Mouse (Mus musculus) heart, embryonic 12.5 days (tissue): Measurements from ENCODE around the gene Dohh. TPM values are rescaled to one million over a fixed set of nuclear protein-coding genes. Genes with fewer than 3 reads are reported as not detected.

Experiments
- ATAC-seq: fragments of 200-750 bp; cut with Nextera tagmentation; 2 replicates; pipeline ENCODE4 v1.8.0; 2017; ENCODE audit warnings: moderate TSS enrichment, moderate library complexity; ENCODE audit not compliant: insufficient number of reproducible peaks, low FRiP score
- H3K27ac ChIP-seq: fragments of 300-500 bp; sonication (generic); 2 replicates; pipeline ENCODE4 v1.5.1; 2016; ENCODE audit warnings: mild to moderate bottlenecking, moderate library complexity; ENCODE audit not compliant: poor library complexity, severe bottlenecking
- H3K27me3 ChIP-seq: fragments of 300-500 bp; sonication (generic); replicated peaks from 2 replicates; pipeline ENCODE4 v1.6.1; 2016; ENCODE audit warnings: mild to moderate bottlenecking, moderate library complexity
- H3K36me3 ChIP-seq: fragments of 300-500 bp; sonication (generic); 2 replicates; pipeline ENCODE4 v1.6.1; 2016; ENCODE audit warnings: mild to moderate bottlenecking, moderate library complexity
- H3K4me1 ChIP-seq: fragments of 300-500 bp; sonication (generic); replicated peaks from 2 replicates; pipeline ENCODE4 v1.6.1; 2016; ENCODE audit warnings: mild to moderate bottlenecking
- H3K4me2 ChIP-seq: fragments of 300-500 bp; sonication (generic); 2 replicates; pipeline ENCODE4 v1.6.1; 2016; ENCODE audit warnings: mild to moderate bottlenecking, moderate library complexity
- H3K4me3 ChIP-seq: fragments of 300-500 bp; sonication (generic); 2 replicates; pipeline ENCODE4 v1.5.1; 2016; ENCODE audit warnings: mild to moderate bottlenecking
- H3K9ac ChIP-seq: fragments of 300-500 bp; sonication (generic); 2 replicates; pipeline ENCODE4 v1.6.1; 2016; ENCODE audit warnings: mild to moderate bottlenecking, moderate library complexity
- H3K9me3 ChIP-seq: fragments of 300-500 bp; sonication (generic); replicated peaks from 2 replicates; pipeline ENCODE4 v1.6.1; 2016; ENCODE audit warnings: mild to moderate bottlenecking, moderate library complexity
- WGBS: fragments of 180-500 bp; shearing (Covaris S2); methylation state at CpG from one replicate; pipeline ENCODE4 v1.1.7; 2016; 5-methylcytosine and 5-hydroxymethylcytosine counted together
- microRNA-seq: library from miRNA; unstranded; fragments of <30 nt; microRNA quantifications from one replicate; pipeline ENCODE4, GENCODE M21; 2017
- polyA plus RNA-seq: library from polyadenylated mRNA; unstranded; fragments of >200 nt; fragmentation: Nextera tagmentation; extraction: Ambion mirVana; gene quantifications from 2 replicates; pipeline ENCODE4 v1.2.1, GENCODE M21; 2016

Dohh gene
- polyA plus RNA-seq, 1 experiment from 2014 or later, result 66.9 TPM

DNA sequence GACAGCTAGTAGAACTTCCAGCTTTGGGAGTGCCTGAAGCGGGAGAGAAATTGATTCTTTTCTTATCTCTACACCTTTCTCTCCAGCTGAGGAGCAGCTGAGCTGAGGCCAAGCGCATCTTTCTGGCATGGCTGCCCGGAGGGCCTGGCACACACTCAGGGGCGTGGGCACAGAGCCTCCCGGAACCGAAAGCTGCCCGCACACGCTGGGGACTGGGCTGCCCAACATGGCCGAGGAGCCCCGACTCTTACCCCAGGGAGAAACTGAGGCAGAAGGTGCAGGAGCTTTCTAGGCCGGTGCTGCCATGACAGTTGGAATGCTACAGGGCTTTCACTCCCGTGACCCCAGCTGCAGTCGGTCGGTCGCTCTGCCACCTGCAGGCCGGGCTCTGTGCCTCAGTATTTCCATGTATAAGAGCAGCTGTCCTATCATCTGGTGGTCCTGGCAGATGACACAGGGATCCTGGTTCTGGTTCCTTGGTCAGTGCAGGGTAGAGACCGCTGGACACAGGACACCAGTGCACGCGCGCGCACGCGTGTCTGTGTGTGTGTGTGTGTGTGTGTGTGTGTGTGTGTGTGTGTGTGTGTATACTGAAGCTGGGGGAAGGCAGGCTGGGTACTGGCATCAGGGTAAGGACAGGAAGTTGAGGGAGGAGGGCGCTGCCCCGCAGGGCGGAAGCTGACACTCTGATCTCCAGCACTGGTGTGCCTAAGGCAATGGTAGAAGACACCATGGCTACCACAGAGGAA, 49.5 kb downstream of the Dohh start:
- no peak for ATAC-seq
- WGBS, result 70% methylated on average over 26 of the region's 26 CpGs
- Histone ChIP-seq H3K9me3 (no peaks in the 10 kb centered on the region), H3K4me3 (no peak overlapping the region), H3K9ac (no peak overlapping the region), H3K4me2 (peak overlapping the region; percentile 62), H3K27me3 (peaks cover 11% of the 10 kb centered on the region; the same call in 1 of the 2 replicates), H3K27ac (no peak overlapping the region), H3K36me3 (no peaks in the 10 kb centered on the region), H3K4me1 (peaks cover 29% of the 10 kb centered on the region)

DNA sequence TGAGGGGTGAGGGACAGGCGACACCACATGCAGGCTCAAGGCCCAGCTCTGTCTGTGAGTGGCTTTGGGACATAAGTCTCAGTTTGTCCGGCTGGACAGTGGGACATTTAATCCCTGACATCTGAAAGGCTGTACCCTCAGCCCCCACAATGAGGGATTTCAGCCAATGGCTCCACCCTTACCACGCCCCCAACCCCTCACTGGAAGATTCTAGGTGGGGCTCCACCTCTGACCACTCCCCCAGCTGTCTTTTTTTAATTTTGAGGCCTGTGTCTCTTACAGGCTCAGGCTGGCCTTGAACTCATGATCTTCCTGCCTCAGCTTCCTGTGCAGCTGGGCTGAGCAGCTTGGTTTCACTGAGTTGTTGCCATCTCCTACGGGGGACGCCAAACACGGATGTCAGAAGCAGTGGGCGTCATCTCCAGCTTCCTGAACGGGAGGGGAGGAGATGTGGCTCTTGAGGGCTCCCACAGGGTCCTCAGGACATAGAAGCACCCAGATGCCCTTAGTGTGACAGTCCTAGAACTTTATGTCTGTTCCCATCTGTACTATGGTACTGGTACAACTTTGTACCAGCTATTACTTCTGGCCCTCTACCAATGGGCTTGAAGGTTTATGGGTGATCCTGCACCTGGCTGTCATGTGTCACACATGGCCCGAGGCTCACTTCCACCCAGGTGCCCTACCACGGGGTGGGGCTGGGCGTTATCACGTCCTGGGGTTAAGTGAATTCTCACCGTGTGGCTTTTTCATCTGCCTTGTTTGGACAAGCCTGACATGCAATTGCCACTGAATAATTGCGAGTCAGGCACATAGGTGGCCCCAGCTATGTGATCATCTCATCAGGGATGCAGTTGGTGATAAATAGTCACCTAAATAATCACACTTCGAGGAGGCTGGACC, 50.4 kb downstream of the Dohh start:
- Histone ChIP-seq H3K27me3 (peaks cover 15% of the 10 kb centered on the region; the same call in 1 of the 2 replicates), H3K4me2 (no peak overlapping the region), H3K27ac (no peak overlapping the region), H3K9me3 (no peaks in the 10 kb centered on the region), H3K9ac (no peak overlapping the region), H3K4me1 (peaks cover 22% of the 10 kb centered on the region), H3K4me3 (no peak overlapping the region), H3K36me3 (no peaks in the 10 kb centered on the region)
- 54% methylated on average over 15 of the region's 15 CpGs for WGBS
- no peak for ATAC-seq

DNA sequence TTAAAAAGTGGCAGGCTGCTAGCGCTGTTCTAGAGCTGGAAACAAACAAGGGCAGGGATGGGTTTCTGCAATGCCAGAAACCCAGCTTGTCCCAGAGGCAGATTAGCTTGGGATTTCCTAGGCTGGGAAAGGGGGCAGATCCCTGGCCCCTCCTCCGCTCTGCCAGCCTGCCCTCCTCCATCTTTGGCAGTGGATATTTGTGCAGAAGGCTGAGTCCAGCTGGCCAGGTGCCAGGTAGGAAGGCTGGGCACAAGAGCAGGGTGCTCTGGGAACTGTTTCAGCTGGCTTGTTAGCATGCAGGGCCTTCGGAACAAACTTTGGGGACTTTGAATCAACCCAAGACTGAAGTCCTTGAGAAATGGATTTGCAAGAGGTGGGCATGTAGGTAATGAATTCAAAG, 51.2 kb downstream of the Dohh start:
- H3K27me3 ChIP-seq, result peaks cover 15% of the 10 kb centered on the region; the same call in 1 of the 2 replicates
- no peak overlapping the region for H3K4me3 ChIP-seq
- H3K9ac ChIP-seq, result no peak overlapping the region
- H3K36me3 ChIP-seq, result no peaks in the 10 kb centered on the region
- peaks cover 19% of the 10 kb centered on the region; the same call in 1 of the 2 replicates for H3K4me1 ChIP-seq
- no peaks in the 10 kb centered on the region for H3K9me3 ChIP-seq
- no peak overlapping the region for H3K4me2 ChIP-seq
- no peak for ATAC-seq
- no peak overlapping the region for H3K27ac ChIP-seq
- whole genome bisulfite sequencing, result 79% methylated on average over 3 of the region's 3 CpGs

Small RNA genes within 50 kb of the gene (microRNA-seq; reads per million reads assigned to microRNA genes)
- gene Mir1191b, result not detected
- gene Mir6913, result not detected

Other genes starting within 250 kb of the Dohh start
- 24.7 and 24.8 TPM in 2 replicates for gene Zbtb7a, start 249.2 kb upstream of the Dohh start, polyA plus RNA-seq
- gene Pias4, start 216.5 kb upstream of the Dohh start, polyA plus RNA-seq, result 36.0 and 36.1 TPM in 2 replicates
- 408 and 433 TPM in 2 replicates for gene Eef2, start 207.8 kb upstream of the Dohh start, polyA plus RNA-seq
- 62.8 and 69.0 TPM in 2 replicates for gene Dapk3, start 201.4 kb upstream of the Dohh start, polyA plus RNA-seq
- 0.18 TPM in 1 of 2 replicates, not detected in the other for gene 4930442H23Rik, start 200.6 kb upstream of the Dohh start, polyA plus RNA-seq
- 3.9 and 4.9 TPM in 2 replicates for gene Nmrk2, start 182.4 kb upstream of the Dohh start, polyA plus RNA-seq
- gene Atcay, start 153.6 kb upstream of the Dohh start, polyA plus RNA-seq, result 0.46 and 0.72 TPM in 2 replicates
- gene Zfr2, start 151.3 kb upstream of the Dohh start, polyA plus RNA-seq, result 6.1 and 7.2 TPM in 2 replicates
- 2.0 and 2.2 TPM in 2 replicates for gene Matk, start 131.5 kb upstream of the Dohh start, polyA plus RNA-seq
- gene Mrpl54, start 117.5 kb upstream of the Dohh start, polyA plus RNA-seq, result 243 and 253 TPM in 2 replicates
- gene Apba3, start 117.5 kb upstream of the Dohh start, polyA plus RNA-seq, result 43.3 and 46.1 TPM in 2 replicates
- gene Tjp3, start 92.8 kb upstream of the Dohh start, polyA plus RNA-seq, result 1.7 and 2.3 TPM in 2 replicates
- gene Pip5k1c, start 91.5 kb upstream of the Dohh start, polyA plus RNA-seq, result 41.1 and 43.4 TPM in 2 replicates
- gene Cactin, start 63.3 kb upstream of the Dohh start, polyA plus RNA-seq, result 37.3 and 40.3 TPM in 2 replicates
- 13.4 TPM in 2 replicates for gene Tbxa2r, start 55.7 kb upstream of the Dohh start, polyA plus RNA-seq
- not detected in 2 replicates for gene Gipc3, start 41.2 kb upstream of the Dohh start, polyA plus RNA-seq
- gene Hmg20b, start 33.9 kb upstream of the Dohh start, polyA plus RNA-seq, result 107 and 109 TPM in 2 replicates
- 13.0 and 13.4 TPM in 2 replicates for gene Mfsd12, start 26.9 kb upstream of the Dohh start, polyA plus RNA-seq
- gene 4930404N11Rik, start 18.6 kb upstream of the Dohh start, polyA plus RNA-seq, result 0.82 and 0.91 TPM in 2 replicates
- gene Fzr1, start 5.9 kb upstream of the Dohh start, polyA plus RNA-seq, result 96.4 and 99.5 TPM in 2 replicates
- 1.9 and 2.2 TPM in 2 replicates for gene Gm48551, start within 50 bp of the Dohh start, polyA plus RNA-seq
- 1.2 and 1.8 TPM in 2 replicates for gene Gm48552, start 4.6 kb downstream of the Dohh start, polyA plus RNA-seq
- gene Smim24, start 8.6 kb downstream of the Dohh start, polyA plus RNA-seq, result 2.9 and 4.3 TPM in 2 replicates
- gene Nfic, start 71.2 kb downstream of the Dohh start, polyA plus RNA-seq, result 39.3 and 40.7 TPM in 2 replicates
- gene Celf5, start 98.3 kb downstream of the Dohh start, polyA plus RNA-seq, result 0.19 and 0.28 TPM in 2 replicates
- gene Ncln, start 112.0 kb downstream of the Dohh start, polyA plus RNA-seq, result 54.9 and 60.2 TPM in 2 replicates
- 0.42 and 0.52 TPM in 2 replicates for gene S1pr4, start 115.7 kb downstream of the Dohh start, polyA plus RNA-seq
- gene Gna15, start 139.8 kb downstream of the Dohh start, polyA plus RNA-seq, result 1.9 and 2.3 TPM in 2 replicates
- 58.4 and 66.2 TPM in 2 replicates for gene Gna11, start 160.8 kb downstream of the Dohh start, polyA plus RNA-seq
- 636 and 677 TPM in 2 replicates for gene Aes, start 175.1 kb downstream of the Dohh start, polyA plus RNA-seq
- 25.8 and 30.8 TPM in 2 replicates for gene Tle2, start 190.1 kb downstream of the Dohh start, polyA plus RNA-seq
- gene Tle6, start 216.6 kb downstream of the Dohh start, polyA plus RNA-seq, result 27.2 and 27.4 TPM in 2 replicates
- 0.50 and 0.72 TPM in 2 replicates for gene BC025920, start 221.8 kb downstream of the Dohh start, polyA plus RNA-seq
- gene Sirt6, start 243.4 kb downstream of the Dohh start, polyA plus RNA-seq, result 25.4 and 25.6 TPM in 2 replicates
- gene Ankrd24, start 244.1 kb downstream of the Dohh start, polyA plus RNA-seq, result 9.6 and 12.1 TPM in 2 replicates